Mouse (Mus musculus) intestine, embryonic 16.5 days (tissue): ENCODE measurements around the gene Hsph1. TPM values are rescaled to one million over a fixed set of nuclear protein-coding genes. Genes with fewer than 3 reads are reported as not detected.
A peak's percentile ranks its signal among the peaks of the same experiment; 100 is the strongest.

Experiments used
- ATAC-seq: fragments of 200-750 bp; cut with Nextera tagmentation; 2 replicates; pipeline ENCODE4 v1.8.0; 2017; ENCODE audit warnings: moderate TSS enrichment, moderate library complexity
- H3K27ac ChIP-seq: fragments of 300-500 bp; sonication (generic); 2 replicates; pipeline ENCODE4 v1.5.1; 2014; ENCODE audit warnings: mild to moderate bottlenecking, low read length
- H3K27me3 ChIP-seq: fragments of 300-500 bp; sonication (generic); replicated peaks from 2 replicates; pipeline ENCODE4 v1.6.1; 2014; ENCODE audit warnings: low read length, control low read depth, mixed read lengths; ENCODE audit not compliant: control insufficient read depth, insufficient read depth
- H3K36me3 ChIP-seq: fragments of 300-500 bp; sonication (generic); 2 replicates; pipeline ENCODE4 v1.6.1; 2014; ENCODE audit warnings: low read length, control low read depth; ENCODE audit not compliant: control insufficient read depth, insufficient read depth
- H3K4me1 ChIP-seq: fragments of 300-500 bp; sonication (generic); 2 replicates; pipeline ENCODE4 v1.6.1; 2014; ENCODE audit warnings: low read length, control low read depth, mixed read lengths; ENCODE audit not compliant: control insufficient read depth, insufficient read depth
- H3K4me2 ChIP-seq: fragments of 300-500 bp; sonication (generic); 2 replicates; pipeline ENCODE4 v1.6.1; 2014; ENCODE audit warnings: low read depth, low read length, control low read depth
- H3K4me3 ChIP-seq: fragments of 300-500 bp; sonication (generic); 2 replicates; pipeline ENCODE4 v1.5.1; 2014; ENCODE audit warnings: mild to moderate bottlenecking, low read length
- H3K9ac ChIP-seq: fragments of 300-500 bp; sonication (generic); 2 replicates; pipeline ENCODE4 v1.6.1; 2014; ENCODE audit warnings: low read depth, low read length
- H3K9me3 ChIP-seq: fragments of 300-500 bp; sonication (generic); 2 replicates; pipeline ENCODE4 v1.6.1; 2016; ENCODE audit warnings: low read length, control low read depth; ENCODE audit not compliant: control insufficient read depth
- WGBS: fragments of 180-500 bp; shearing (Covaris S2); extraction: QIAGEN DNeasy Blood & Tissue Kit; methylation state at CpG from one replicate; pipeline ENCODE4 v1.1.7; 2014; 5-methylcytosine and 5-hydroxymethylcytosine counted together
- polyA plus RNA-seq: library from polyadenylated mRNA; unstranded; fragments of >200 nt; fragmentation: Nextera tagmentation; extraction: Ambion mirVana; gene quantifications from 2 replicates; pipeline ENCODE4 v1.2.1, GENCODE M21; 2015

Gene Hsph1
- polyA plus RNA-seq, 1 experiment from 2014 or later: 47.7 TPM

DNA sequence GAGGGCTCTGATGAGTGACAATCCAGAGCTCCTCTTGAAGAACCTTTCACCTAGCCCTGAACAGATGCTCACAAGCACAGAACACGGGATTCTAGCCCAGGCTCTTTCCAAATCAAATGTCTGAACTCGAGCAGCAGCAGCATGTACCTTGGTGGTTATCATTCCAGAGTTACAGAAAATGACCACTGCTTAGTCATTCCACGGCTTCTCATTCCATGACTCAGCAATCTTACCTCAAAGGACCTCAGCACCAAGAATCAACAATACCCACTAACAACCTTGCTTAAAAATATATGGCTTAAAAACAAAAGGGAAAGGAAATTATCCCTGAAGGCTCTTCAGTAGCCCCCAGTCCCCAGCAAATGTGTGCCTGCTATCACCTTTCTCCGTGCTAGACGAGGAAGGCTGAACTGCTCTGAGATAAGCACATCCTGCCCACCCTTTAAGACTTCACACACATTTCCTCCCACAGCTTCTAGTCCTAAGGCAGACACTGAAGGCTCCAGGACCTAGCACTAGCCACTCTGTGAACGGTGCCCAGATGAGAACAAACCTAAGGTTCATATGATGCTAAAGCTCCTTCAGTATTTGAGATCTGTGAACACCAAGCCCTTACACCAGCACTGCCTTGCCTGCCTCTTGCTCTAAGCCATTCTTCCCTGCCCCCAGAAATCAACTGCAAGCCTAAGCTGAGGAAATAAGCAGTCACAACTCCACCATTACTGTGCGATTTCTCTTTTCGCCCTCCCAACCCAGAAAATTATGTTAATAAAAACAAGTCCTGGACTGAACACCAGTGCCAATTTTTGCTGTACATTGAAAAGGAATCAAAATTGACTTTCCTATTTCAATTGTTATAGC is 12.1 kb downstream of the Hsph1 start:
- 74% methylated on average over 8 of the region's 8 CpGs for WGBS
- 0 out of 2 replicates have a peak, but pooled peaks have one; percentile 50 for ATAC-seq

GRCm38 (mm10) chr5:149622644-149623043 is 13.5 kb downstream of the Hsph1 start:
- no peak for ATAC-seq
- no peak overlapping the region for H3K9ac ChIP-seq
- WGBS: 40% methylated on average over 6 of the region's 6 CpGs
- H3K4me3 ChIP-seq: no peak overlapping the region
- peaks cover 26% of the 10 kb centered on the region for H3K36me3 ChIP-seq
- H3K9me3 ChIP-seq: no peaks in the 10 kb centered on the region
- H3K27ac ChIP-seq: no peak overlapping the region
- no peaks in the 10 kb centered on the region for H3K4me1 ChIP-seq
- H3K4me2 ChIP-seq: no peak overlapping the region
- H3K27me3 ChIP-seq: no peaks in the 10 kb centered on the region

More for the DNA sequence above, 12.1 kb downstream of the Hsph1 start:
- Histone ChIP-seq H3K4me3 (no peak overlapping the region), H3K36me3 (peaks cover 24% of the 10 kb centered on the region), H3K27me3 (no peaks in the 10 kb centered on the region), H3K9ac (no peak overlapping the region), H3K27ac (no peak overlapping the region), H3K4me1 (no peaks in the 10 kb centered on the region), H3K4me2 (no peak overlapping the region), H3K9me3 (no peaks in the 10 kb centered on the region)

- Histone ChIP-seq H3K36me3 (peaks cover 26% of the 10 kb centered on the region), H3K4me1 (no peaks in the 10 kb centered on the region), H3K27me3 (no peaks in the 10 kb centered on the region), H3K9ac (no peak overlapping the region), H3K4me2 (no peak overlapping the region), H3K9me3 (no peaks in the 10 kb centered on the region), H3K27ac (no peak overlapping the region), H3K4me3 (no peak overlapping the region)
- no peak for ATAC-seq
- WGBS: 55% methylated on average over 7 of the region's 7 CpGs
These were observed 14.0 kb downstream of the Hsph1 start for GRCm38 (mm10) chr5:149622152-149622551.

DNA sequence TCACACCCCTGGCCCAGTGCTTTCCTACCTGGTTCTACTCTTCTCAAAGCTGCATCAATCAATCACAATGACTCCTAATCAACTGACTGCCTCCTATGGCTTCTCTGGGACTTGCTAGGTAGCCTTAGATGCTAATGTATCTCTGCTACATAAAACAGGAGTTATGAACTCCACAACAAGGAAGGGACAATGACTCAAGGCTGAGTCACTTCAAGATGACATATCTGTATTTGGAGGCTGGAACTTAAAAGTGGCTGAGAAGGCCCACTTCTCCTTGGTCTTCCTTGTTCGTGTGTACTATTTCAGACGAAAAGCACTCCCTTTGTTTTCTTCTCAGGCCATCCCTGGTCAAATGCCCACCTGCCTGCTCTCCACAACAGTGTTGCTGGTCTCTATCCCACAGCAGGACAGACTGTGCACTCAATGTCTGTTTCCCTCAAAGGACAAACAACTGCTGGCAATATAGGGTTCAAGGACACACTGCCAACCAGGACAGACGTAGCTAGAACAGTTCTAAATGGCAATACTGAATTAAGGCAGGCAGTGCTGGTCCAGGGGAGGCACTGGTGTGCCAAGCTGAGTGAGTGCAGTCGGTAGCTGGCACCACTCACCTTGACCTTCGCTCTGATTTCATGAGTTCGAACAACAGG is 18.3 kb downstream of the Hsph1 start:
- no peaks in the 10 kb centered on the region for H3K4me1 ChIP-seq
- H3K4me3 ChIP-seq: no peak overlapping the region
- no peaks in the 10 kb centered on the region for H3K9me3 ChIP-seq
- H3K4me2 ChIP-seq: no peak overlapping the region
- peaks cover 17% of the 10 kb centered on the region for H3K36me3 ChIP-seq
- H3K27me3 ChIP-seq: no peaks in the 10 kb centered on the region
- 89% methylated on average over 6 of the region's 6 CpGs for WGBS
- no peak overlapping the region for H3K9ac ChIP-seq
- H3K27ac ChIP-seq: no peak overlapping the region
- ATAC-seq: no peak

DNA sequence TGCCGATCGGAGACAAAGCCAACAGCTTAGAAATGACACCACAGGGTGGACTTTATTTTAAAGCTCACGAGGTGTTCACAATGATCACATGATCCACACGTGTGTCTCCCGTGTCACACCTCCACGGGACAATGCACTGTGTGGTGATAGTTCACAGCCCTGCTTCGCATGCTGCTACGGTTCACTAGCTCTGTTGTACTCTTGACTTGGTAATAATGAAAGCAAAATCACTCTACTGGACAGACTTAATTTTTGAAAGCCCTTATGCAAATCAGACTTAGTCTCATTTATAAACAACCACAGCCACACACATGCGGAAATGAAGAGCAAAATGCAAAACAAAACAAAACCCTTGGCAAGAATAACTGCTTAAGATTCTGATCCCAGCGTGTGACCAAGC is 19.4 kb downstream of the Hsph1 start:
- Histone ChIP-seq H3K4me2 (no peak overlapping the region), H3K9ac (no peak overlapping the region), H3K4me3 (no peak overlapping the region), H3K4me1 (no peaks in the 10 kb centered on the region), H3K27me3 (no peaks in the 10 kb centered on the region), H3K27ac (no peak overlapping the region), H3K36me3 (peaks cover 17% of the 10 kb centered on the region), H3K9me3 (no peaks in the 10 kb centered on the region)
- 91% methylated on average over 10 of the region's 10 CpGs for WGBS
- no peak for ATAC-seq

DNA sequence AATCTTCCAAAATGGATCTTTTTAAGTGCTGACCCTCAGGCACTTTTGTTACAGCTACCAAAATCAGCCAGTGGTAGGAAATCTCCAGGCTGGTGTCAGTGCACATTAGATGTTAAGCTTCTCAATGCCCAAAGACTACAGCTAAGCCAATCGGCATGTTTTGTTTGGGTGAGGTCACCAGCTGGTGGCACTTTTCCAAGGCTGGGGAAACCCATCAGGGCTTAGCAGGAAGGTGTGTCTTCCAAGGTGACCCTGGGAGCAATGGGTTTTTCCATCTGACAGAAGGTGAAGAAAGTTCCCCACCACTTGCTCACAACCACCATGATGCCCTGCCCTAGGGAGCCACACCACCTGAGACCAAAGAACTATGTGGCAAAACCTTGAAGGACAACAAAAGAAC is 20.0 kb downstream of the Hsph1 start:
- WGBS: 86% methylated on average over 1 of the region's 1 CpGs
- no peak for ATAC-seq

DNA sequence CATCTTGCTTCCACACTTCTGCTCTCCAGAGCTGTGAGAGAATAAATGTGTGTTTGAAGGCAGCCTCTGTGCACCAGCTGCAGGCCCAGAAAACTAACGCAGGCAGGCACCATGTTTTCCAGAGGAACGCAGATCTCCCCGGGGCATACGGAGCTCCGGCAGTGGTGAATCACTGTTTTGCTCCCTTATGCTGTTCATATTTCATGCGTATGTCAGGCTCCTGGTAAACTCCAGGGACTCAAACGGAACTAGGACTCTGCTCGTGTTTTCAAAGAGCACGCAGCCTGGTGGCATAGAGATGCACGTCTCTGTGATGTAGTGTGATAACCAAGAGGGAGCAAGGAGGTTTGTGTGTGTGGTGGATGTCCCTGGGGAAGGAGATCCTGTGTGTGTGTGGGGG is 23.4 kb downstream of the Hsph1 start:
- H3K9me3 ChIP-seq: no peaks in the 10 kb centered on the region
- ATAC-seq: no peak
- no peak overlapping the region for H3K9ac ChIP-seq
- H3K4me1 ChIP-seq: no peaks in the 10 kb centered on the region
- H3K27ac ChIP-seq: no peak overlapping the region
- WGBS: 43% methylated on average over 10 of the region's 10 CpGs
- H3K36me3 ChIP-seq: peaks cover 7% of the 10 kb centered on the region; the same call in 1 of the 2 replicates
- H3K4me2 ChIP-seq: no peak overlapping the region
- no peak overlapping the region for H3K4me3 ChIP-seq
- H3K27me3 ChIP-seq: no peaks in the 10 kb centered on the region

More for the DNA sequence above, 20.0 kb downstream of the Hsph1 start:
- H3K9me3 ChIP-seq: no peaks in the 10 kb centered on the region
- H3K27ac ChIP-seq: no peak overlapping the region
- no peak overlapping the region for H3K4me2 ChIP-seq
- H3K4me3 ChIP-seq: no peak overlapping the region
- H3K4me1 ChIP-seq: no peaks in the 10 kb centered on the region
- no peak overlapping the region for H3K9ac ChIP-seq
- peaks cover 17% of the 10 kb centered on the region for H3K36me3 ChIP-seq
- no peaks in the 10 kb centered on the region for H3K27me3 ChIP-seq

DNA sequence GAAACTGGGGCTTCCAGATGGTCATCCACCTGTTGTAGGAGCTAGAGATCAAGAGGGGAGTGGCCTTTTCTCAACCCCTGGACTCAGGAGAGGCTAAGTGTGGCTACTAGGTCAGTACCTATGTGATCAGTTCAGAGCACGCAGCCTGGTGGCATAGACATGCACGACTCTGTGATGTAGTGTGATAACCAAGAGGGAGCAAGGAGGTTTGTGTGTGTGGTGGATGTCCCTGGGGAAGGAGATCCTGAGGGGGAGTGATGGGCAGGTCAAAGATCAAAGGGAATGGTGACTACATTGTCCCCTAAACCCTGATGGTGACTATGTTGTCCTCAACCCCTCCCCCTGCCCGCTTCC is 24.0 kb downstream of the Hsph1 start:
- Histone ChIP-seq H3K27me3 (no peaks in the 10 kb centered on the region), H3K9me3 (no peaks in the 10 kb centered on the region), H3K36me3 (peaks cover 7% of the 10 kb centered on the region; the same call in 1 of the 2 replicates), H3K9ac (no peak overlapping the region), H3K4me2 (no peak overlapping the region), H3K27ac (no peak overlapping the region), H3K4me3 (no peak overlapping the region), H3K4me1 (no peaks in the 10 kb centered on the region)
- 76% methylated on average over 3 of the region's 3 CpGs for WGBS
- no peak for ATAC-seq

GRCm38 (mm10) chr5:149611476-149612164 is 24.6 kb downstream of the Hsph1 start:
- no peak overlapping the region for H3K9ac ChIP-seq
- no peak overlapping the region for H3K27ac ChIP-seq
- H3K36me3 ChIP-seq: 0 out of 2 replicates have a peak, but pooled peaks cover 2% of the 10 kb centered on the region
- no peaks in the 10 kb centered on the region for H3K27me3 ChIP-seq
- no peaks in the 10 kb centered on the region for H3K9me3 ChIP-seq
- H3K4me3 ChIP-seq: no peak overlapping the region
- 48% methylated on average over 16 of the region's 16 CpGs for WGBS
- no peaks in the 10 kb centered on the region for H3K4me1 ChIP-seq
- no peak overlapping the region for H3K4me2 ChIP-seq
- no peak for ATAC-seq
